Mouse (Mus musculus) limb, embryonic 15.5 days (tissue): ENCODE data around the gene Plxnd1. TPM values are rescaled to one million over a fixed set of nuclear protein-coding genes. Genes with fewer than 3 reads are reported as not detected.

Experiments used
- ATAC-seq: fragments of 200-750 bp; cut with Nextera tagmentation; 2 replicates; pipeline ENCODE4 v1.8.0; 2017; ENCODE audit warnings: low read depth, moderate TSS enrichment; ENCODE audit not compliant: insufficient number of reproducible peaks, low FRiP score, low TSS enrichment
- H3K27ac ChIP-seq: fragments of 300-500 bp; sonication (generic); 2 replicates; pipeline ENCODE4 v1.5.1; 2015; ENCODE audit warnings: moderate library complexity, mild to moderate bottlenecking, inconsistent platforms
- H3K27me3 ChIP-seq: fragments of 300-500 bp; sonication (generic); 2 replicates; pipeline ENCODE4 v1.6.1; 2015; ENCODE audit warnings: inconsistent platforms
- H3K36me3 ChIP-seq: fragments of 300-500 bp; sonication (generic); 2 replicates; pipeline ENCODE4 v1.6.1; 2015; ENCODE audit warnings: inconsistent platforms
- H3K4me1 ChIP-seq: fragments of 300-500 bp; sonication (generic); 2 replicates; pipeline ENCODE4 v1.6.1; 2015; ENCODE audit warnings: inconsistent platforms
- H3K4me2 ChIP-seq: fragments of 300-500 bp; sonication (generic); 2 replicates; pipeline ENCODE4 v1.6.1; 2015; ENCODE audit warnings: mild to moderate bottlenecking, inconsistent platforms
- H3K4me3 ChIP-seq: fragments of 300-500 bp; sonication (generic); 2 replicates; pipeline ENCODE4 v1.5.1; 2015; ENCODE audit warnings: mild to moderate bottlenecking, inconsistent platforms
- H3K9ac ChIP-seq: fragments of 300-500 bp; sonication (generic); 2 replicates; pipeline ENCODE4 v1.6.1; 2015; ENCODE audit warnings: inconsistent platforms
- H3K9me3 ChIP-seq: fragments of 300-500 bp; sonication (generic); 2 replicates; pipeline ENCODE4 v1.6.1; 2016; ENCODE audit warnings: inconsistent platforms
- WGBS: fragments of 180-500 bp; shearing (Covaris S2); methylation state at CpG from one replicate; pipeline ENCODE4 v1.1.7; 2015; 5-methylcytosine and 5-hydroxymethylcytosine counted together
- polyA plus RNA-seq: library from polyadenylated mRNA; unstranded; fragments of >200 nt; fragmentation: Nextera tagmentation; extraction: Ambion mirVana; gene quantifications from 2 replicates; pipeline ENCODE4 v1.2.1, GENCODE M21; 2015

Plxnd1 gene
- polyA plus RNA-seq, 1 experiment from 2014 or later = 32.2 TPM

DNA sequence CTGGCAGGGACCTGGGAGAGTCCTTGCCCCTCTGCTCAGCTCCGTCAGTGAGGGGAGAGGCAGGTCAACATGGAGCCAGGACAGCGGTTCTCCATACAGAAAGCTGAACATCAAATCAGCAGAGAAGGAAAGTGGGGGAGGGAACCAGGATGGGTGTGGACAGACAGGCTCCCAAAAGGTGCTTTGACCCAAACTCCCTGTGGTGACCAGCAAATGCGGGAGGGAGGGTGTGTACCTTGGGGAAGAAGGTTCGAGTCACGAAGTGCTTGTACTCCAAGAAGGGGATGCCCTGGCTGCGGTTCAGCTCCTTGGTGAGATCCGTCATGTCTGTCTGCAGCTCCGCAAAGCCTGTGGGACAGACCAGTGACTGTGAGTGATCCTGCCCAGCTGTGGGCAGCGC is 31.1 kb downstream of the Plxnd1 start:
- Histone ChIP-seq H3K9ac (no peak overlapping the region), H3K27me3 (no peaks in the 10 kb centered on the region), H3K4me2 (no peak overlapping the region), H3K4me1 (peaks cover 36% of the 10 kb centered on the region), H3K9me3 (no peaks in the 10 kb centered on the region), H3K27ac (no peak overlapping the region), H3K36me3 (peaks cover 29% of the 10 kb centered on the region), H3K4me3 (no peak overlapping the region)
- no peak for ATAC-seq
- 79% methylated on average over 9 of the region's 9 CpGs for WGBS

DNA sequence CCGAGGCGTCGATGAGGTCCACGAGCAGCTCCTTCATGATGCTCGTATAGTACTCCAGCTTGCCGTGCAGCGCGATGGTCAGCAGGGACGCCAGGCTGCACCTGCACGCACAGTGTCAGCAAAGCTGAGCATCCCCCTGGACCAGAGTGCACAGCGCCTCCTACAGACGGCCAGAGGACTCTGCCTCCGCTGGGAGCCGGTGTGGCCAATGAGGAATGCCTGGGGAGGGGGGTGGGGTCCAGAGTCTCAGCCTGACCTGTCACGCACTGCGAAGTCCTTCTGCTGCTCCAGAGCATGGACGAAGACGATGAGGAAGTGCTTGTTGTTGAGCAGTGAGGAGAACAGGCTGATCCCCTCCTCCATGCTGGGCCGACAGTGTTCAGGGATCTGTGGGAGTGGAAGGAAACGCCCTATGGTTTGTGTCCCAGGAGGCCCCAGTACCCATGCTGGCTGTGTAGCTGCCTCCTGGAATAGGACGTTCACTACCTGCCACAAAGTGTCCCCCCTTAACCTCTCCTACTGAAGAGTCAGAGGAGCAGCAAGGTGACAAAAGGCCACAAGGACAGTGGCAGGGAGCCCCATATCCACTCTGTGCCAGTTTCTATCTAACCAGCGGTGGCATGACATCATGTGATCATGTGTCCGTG is 32.2 kb downstream of the Plxnd1 start:
- H3K4me3 ChIP-seq = no peak overlapping the region
- WGBS = 45% methylated on average over 23 of the region's 23 CpGs
- peaks cover 29% of the 10 kb centered on the region for H3K36me3 ChIP-seq
- H3K9me3 ChIP-seq = no peaks in the 10 kb centered on the region
- peaks cover 40% of the 10 kb centered on the region for H3K4me1 ChIP-seq
- no peak for ATAC-seq
- no peak overlapping the region for H3K27ac ChIP-seq
- no peak overlapping the region for H3K4me2 ChIP-seq
- no peaks in the 10 kb centered on the region for H3K27me3 ChIP-seq
- H3K9ac ChIP-seq = peak overlapping the region; percentile 4; the same call in 1 of the 2 replicates

DNA sequence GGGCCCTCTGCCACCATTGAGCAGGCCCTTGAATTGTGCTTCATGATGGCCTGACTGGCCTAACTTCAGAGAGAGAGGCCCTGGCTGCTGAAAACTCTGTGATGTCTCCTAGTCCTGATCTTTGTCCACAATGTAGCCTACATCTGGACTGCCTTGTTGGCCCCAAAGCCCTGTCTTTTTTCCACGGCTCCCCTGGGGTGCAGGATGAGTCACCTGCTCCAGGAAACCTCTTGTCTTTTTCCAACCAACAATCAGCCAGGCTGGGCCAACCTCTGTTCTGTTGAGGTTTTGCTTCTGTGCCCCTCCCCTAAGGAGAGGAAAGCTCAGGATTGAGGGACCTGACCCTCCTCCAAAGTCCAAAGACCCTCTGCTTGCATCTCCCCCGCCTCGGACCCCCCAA is 33.1 kb downstream of the Plxnd1 start:
- Histone ChIP-seq H3K36me3 (peaks cover 24% of the 10 kb centered on the region), H3K27me3 (no peaks in the 10 kb centered on the region), H3K9ac (no peak overlapping the region), H3K4me1 (peaks cover 49% of the 10 kb centered on the region), H3K27ac (no peak overlapping the region), H3K9me3 (no peaks in the 10 kb centered on the region), H3K4me3 (no peak overlapping the region), H3K4me2 (no peak overlapping the region)
- ATAC-seq = no peak
- WGBS = 89% methylated on average over 3 of the region's 3 CpGs

DNA sequence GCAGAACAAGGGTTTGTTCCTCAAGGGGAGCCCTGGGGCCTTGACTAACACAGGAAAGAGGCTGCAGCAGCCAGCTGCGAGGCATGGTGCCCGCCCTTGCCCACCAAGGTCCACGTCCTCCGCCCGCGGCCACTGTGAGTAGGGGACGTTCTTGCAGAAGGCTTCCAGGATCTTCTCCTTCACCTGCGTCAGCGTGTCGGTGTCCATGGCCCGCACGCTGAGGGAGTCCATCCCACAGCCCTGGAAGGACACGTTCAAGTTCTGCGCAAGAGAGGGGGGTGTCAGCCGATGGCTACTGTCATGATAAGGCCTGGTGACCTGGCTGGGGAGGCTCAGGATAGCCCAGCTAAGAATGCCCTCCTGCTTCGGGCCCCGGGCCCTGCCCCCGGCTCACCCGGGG is 34.5 kb downstream of the Plxnd1 start:
- no peak overlapping the region for H3K9ac ChIP-seq
- H3K4me2 ChIP-seq = no peak overlapping the region
- whole genome bisulfite sequencing = 94% methylated on average over 19 of the region's 19 CpGs
- H3K4me1 ChIP-seq = peaks cover 58% of the 10 kb centered on the region
- H3K9me3 ChIP-seq = no peaks in the 10 kb centered on the region
- no peaks in the 10 kb centered on the region for H3K27me3 ChIP-seq
- no peak overlapping the region for H3K27ac ChIP-seq
- no peak for ATAC-seq
- H3K36me3 ChIP-seq = peaks cover 14% of the 10 kb centered on the region
- H3K4me3 ChIP-seq = no peak overlapping the region

DNA sequence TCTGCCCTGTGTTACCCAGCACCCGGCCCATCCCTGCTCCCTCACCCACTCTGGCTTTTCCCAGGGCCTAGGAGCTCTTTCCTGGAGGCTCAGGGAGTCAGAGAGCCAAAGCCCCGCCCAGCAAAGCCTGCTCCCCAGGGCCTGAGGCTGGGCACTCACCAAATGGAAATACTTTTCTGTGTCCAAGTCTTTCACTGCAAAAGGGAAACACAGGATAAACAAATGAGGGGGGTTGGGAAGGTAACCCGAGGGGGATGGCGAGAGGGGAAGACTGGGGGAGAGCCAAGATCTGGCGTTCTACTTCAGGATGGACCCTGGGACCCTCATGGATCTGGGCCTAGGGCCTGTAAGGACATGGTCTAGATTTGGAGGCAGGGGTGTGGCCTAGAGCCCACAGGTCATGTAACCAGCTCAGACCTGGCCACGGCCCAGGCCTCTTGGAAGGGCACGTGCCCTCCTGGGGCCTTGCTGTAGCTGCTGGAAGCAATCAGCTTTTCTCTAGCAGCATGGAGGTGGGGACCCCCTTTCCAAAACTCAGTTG is 35.6 kb downstream of the Plxnd1 start:
- no peak overlapping the region for H3K9ac ChIP-seq
- H3K27me3 ChIP-seq = no peaks in the 10 kb centered on the region
- H3K4me1 ChIP-seq = peaks cover 69% of the 10 kb centered on the region
- no peak for ATAC-seq
- no peak overlapping the region for H3K4me2 ChIP-seq
- H3K27ac ChIP-seq = peak overlapping the region; percentile 50
- WGBS = 58% methylated on average over 7 of the region's 7 CpGs
- no peaks in the 10 kb centered on the region for H3K9me3 ChIP-seq
- no peak overlapping the region for H3K4me3 ChIP-seq
- peaks cover 14% of the 10 kb centered on the region for H3K36me3 ChIP-seq

DNA sequence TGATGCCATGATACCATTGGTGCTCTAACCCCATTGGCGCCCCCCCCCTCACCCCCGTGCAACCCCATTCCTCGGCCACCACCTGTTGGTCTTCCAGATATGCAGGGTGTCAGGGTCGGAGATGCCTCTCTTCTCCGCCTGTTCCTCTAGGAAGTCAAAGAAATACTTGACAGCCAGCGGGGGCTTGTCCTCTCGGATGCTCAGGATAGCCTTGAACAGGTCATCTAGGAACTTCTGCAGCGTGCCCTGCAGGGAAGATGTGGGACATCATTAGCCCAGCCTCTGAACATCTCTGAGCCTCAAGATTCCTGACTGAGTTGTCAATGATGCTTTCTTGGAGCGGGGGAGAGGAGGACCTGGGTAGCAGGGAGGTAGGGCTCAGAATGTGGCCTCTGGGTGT is 36.4 kb downstream of the Plxnd1 start:
- 90% methylated on average over 9 of the region's 9 CpGs for WGBS
- Histone ChIP-seq H3K27ac (peak overlapping the region; percentile 59), H3K4me2 (no peak overlapping the region), H3K4me3 (no peak overlapping the region), H3K36me3 (peaks cover 10% of the 10 kb centered on the region), H3K9ac (no peak overlapping the region), H3K27me3 (no peaks in the 10 kb centered on the region), H3K4me1 (peaks cover 73% of the 10 kb centered on the region), H3K9me3 (no peaks in the 10 kb centered on the region)
- ATAC-seq = no peak

DNA sequence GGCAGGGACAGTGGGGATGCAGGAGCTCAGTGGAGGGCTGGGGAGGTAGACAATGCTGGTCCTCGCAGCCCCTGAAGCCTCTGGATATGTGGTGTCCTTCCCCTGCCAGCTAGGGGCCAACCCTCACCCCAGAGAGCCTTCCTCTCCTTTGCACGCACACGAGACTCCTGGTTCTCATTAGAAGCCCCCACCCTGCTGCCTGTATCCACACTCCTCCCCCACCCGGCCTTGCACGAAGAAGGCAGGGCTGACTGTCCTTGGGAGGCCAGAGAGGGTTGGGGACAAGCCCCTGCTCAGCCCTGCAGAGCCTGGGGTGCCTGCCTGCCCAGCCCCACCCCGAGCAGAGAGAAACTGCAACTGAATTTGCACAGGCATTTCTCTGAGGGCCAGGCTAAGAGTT is 37.1 kb downstream of the Plxnd1 start:
- Histone ChIP-seq H3K36me3 (0 out of 2 replicates have a peak, but pooled peaks cover 4% of the 10 kb centered on the region), H3K4me3 (no peak overlapping the region), H3K4me2 (no peak overlapping the region), H3K9ac (peak overlapping the region; percentile 35; the same call in 1 of the 2 replicates), H3K4me1 (peaks cover 69% of the 10 kb centered on the region), H3K27ac (peak overlapping the region; percentile 59), H3K27me3 (no peaks in the 10 kb centered on the region), H3K9me3 (no peaks in the 10 kb centered on the region)
- ATAC-seq = no peak
- 29% methylated on average over 6 of the region's 6 CpGs for WGBS

DNA sequence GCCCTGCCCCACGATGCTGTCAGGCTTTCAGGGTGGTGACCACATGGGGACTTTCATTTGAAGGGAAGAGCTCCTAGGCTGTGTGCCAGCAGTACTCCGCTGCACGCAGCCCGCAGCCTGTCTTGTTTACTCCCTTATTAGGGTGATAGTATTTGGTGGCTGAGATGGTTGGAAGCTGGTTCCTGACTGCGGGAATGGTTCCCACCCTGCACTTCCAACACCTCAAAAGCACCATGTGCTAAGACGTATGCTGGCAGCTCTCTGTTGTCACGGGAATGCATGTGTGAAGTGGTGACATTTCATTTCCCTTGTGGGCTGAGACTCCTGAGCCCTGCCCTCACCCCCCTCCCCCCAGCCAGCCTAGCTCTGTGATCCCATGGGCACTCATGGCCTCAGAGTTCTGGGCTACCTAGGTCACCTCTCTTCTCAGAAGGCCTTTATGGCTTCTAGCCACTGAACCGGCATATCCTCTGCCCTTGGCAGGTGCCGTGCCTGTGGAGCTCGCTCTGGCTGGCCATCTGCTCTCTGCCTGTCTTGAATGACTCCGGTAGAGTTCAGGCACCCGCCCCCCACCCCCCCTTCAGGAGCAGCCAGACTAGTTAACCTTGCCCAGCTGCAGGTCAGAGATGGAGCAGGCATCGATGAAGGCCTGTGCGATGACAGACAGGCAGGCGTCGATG is 37.7 kb downstream of the Plxnd1 start:
- Histone ChIP-seq H3K4me1 (peaks cover 63% of the 10 kb centered on the region), H3K27me3 (no peaks in the 10 kb centered on the region), H3K4me2 (no peak overlapping the region), H3K27ac (peak overlapping the region; percentile 59), H3K9me3 (no peaks in the 10 kb centered on the region), H3K36me3 (no peaks in the 10 kb centered on the region), H3K9ac (no peak overlapping the region), H3K4me3 (no peak overlapping the region)
- WGBS = 27% methylated on average over 15 of the region's 16 CpGs
- ATAC-seq = no peak

DNA sequence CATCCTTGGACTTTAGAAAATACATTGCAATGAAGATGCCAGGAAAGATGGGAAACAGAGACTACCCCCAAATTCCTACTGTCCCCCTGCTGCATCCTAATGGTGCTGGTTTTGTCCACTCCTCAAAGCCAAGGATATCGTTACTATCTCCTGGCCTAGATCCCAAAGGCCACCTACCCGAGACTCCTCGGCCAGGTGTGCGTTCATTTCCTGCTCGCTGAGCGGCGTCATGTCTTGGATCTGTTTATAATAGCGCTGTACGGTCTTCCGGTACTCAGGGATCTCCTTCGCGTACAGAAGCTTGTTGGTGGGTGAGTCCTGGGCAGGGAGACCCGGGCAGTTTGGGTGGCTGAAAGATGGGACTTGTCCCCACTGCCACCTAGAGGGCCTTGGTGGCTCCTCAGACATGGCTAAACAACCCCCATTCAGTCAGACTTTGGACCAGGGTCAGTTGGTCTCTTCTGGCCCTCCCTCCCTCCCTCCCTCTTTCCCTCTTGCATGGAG is 38.3 kb downstream of the Plxnd1 start:
- no peak for ATAC-seq
- Histone ChIP-seq H3K36me3 (no peaks in the 10 kb centered on the region), H3K4me3 (no peak overlapping the region), H3K27me3 (no peaks in the 10 kb centered on the region), H3K4me1 (peaks cover 62% of the 10 kb centered on the region), H3K27ac (0 out of 2 replicates have a peak overlapping the region, but pooled peaks have one; percentile 59), H3K9me3 (no peaks in the 10 kb centered on the region), H3K4me2 (no peak overlapping the region), H3K9ac (no peak overlapping the region)
- 74% methylated on average over 13 of the region's 13 CpGs for WGBS

DNA sequence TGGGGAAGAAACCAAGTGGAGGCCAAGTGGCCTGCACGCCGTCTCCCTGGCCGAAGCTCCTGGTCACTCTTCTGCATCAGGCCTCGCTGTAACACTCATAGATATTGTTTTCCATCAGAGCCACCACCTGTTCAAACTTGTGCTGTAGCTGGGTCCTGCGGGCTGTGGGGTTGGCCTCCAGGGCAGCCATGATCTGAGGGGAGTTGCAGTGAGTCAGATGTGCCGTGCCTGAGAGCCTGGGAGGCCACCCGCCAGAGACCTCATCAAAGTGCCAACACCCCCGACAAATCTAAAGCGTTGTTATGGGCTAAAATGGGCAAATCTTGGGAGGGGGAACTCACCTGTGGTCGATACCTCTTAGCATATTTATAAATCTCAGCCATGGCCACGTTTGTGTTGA is 39.1 kb downstream of the Plxnd1 start:
- no peak overlapping the region for H3K4me3 ChIP-seq
- no peak overlapping the region for H3K9ac ChIP-seq
- no peak overlapping the region for H3K27ac ChIP-seq
- H3K4me1 ChIP-seq = peaks cover 57% of the 10 kb centered on the region
- 68% methylated on average over 11 of the region's 11 CpGs for WGBS
- H3K27me3 ChIP-seq = no peaks in the 10 kb centered on the region
- H3K36me3 ChIP-seq = no peaks in the 10 kb centered on the region
- no peak overlapping the region for H3K4me2 ChIP-seq
- ATAC-seq = no peak
- no peaks in the 10 kb centered on the region for H3K9me3 ChIP-seq

DNA sequence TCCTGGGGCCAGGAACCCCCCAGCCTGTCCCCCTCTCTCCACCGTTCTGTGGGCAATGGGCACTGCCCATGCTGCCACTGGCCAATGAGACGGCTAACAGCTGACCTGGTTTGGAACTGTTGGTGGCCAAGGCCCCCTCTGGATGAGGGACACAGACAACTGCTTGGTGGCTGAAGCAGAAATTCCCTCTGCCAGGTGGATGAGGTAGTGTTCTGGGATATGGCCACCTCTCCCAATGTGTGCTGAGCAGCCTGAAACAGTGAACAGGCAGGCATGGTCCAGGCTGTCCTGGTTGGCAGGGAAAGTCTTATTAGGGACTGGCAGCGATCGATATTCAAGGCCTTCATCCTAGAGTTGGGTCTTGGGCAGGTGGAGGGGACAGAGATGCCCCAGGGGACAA is 39.6 kb downstream of the Plxnd1 start:
- WGBS = 81% methylated on average over 4 of the region's 4 CpGs
- H3K4me1 ChIP-seq = peaks cover 53% of the 10 kb centered on the region
- no peaks in the 10 kb centered on the region for H3K27me3 ChIP-seq
- ATAC-seq = no peak
- no peak overlapping the region for H3K4me3 ChIP-seq
- no peaks in the 10 kb centered on the region for H3K9me3 ChIP-seq
- H3K9ac ChIP-seq = no peak overlapping the region
- 0 out of 2 replicates have a peak overlapping the region, but pooled peaks have one; percentile 11 for H3K27ac ChIP-seq
- no peaks in the 10 kb centered on the region for H3K36me3 ChIP-seq
- H3K4me2 ChIP-seq = no peak overlapping the region

DNA sequence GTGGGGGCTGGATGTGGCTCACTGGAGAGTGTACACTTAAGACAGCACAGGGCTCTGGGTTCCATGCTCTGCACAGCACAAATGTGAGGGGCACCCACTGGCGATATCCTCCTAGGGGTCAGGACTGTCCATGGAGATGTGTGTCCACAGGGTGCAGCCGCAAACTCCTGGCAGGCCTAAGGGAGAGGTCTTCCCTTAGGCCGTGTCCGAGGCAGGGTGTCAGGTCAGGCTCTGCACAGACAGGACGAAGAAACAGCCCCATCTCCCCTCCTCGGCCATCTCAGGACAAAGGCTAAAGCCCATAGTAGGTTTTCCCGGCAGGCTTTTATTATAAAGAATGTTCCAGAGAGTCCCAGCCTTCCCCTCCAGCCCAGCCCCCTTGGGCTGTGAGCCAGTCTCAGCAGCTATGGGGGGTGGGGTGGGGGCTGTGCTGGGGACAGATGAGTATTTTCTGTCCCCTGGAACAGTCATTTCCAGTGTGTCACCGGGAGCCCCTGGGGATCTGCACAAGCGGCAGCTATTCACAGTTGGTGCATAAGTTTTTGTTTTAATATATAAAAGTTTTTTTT is 40.2 kb downstream of the Plxnd1 start:
- Histone ChIP-seq H3K4me1 (peaks cover 52% of the 10 kb centered on the region), H3K36me3 (no peaks in the 10 kb centered on the region), H3K9me3 (no peaks in the 10 kb centered on the region), H3K27ac (0 out of 2 replicates have a peak overlapping the region, but pooled peaks have one; percentile 38), H3K9ac (no peak overlapping the region), H3K4me3 (no peak overlapping the region), H3K4me2 (no peak overlapping the region), H3K27me3 (no peaks in the 10 kb centered on the region)
- ATAC-seq = no peak
- WGBS = 76% methylated on average over 9 of the region's 9 CpGs
